Mouse (Mus musculus): ENCODE measurements around the gene Shf. TPM values are rescaled to one million over a fixed set of nuclear protein-coding genes. Genes with fewer than 3 reads are reported as not detected.

The Shf gene
- polyA plus RNA-seq, 1 experiment from 2014 or later = 8.6 TPM

- 88% methylated on average over 6 of the region's 6 CpGs for WGBS
- Histone ChIP-seq H3K4me2 (ENCODE audit: low read depth, low read length) (no peak overlapping the region), H3K9me3 (replicated peaks; ENCODE audit: control insufficient read depth, low read length) (no peaks in the 10 kb centered on the region), H3K4me3 (ENCODE audit: low read depth, low read length) (no peak overlapping the region), H3K9ac (replicated peaks; ENCODE audit: low read length) (no peak overlapping the region), H3K27ac (replicated peaks; ENCODE audit: low read depth, low read length) (no peak overlapping the region), H3K27me3 (ENCODE audit: control insufficient read depth, insufficient read depth, low read length) (no peaks in the 10 kb centered on the region), H3K4me1 (ENCODE audit: control insufficient read depth, insufficient read depth, low read length) (no peaks in the 10 kb centered on the region), H3K36me3 (replicated peaks; ENCODE audit: control insufficient read depth, insufficient read depth, low read depth, low read length) (no peaks in the 10 kb centered on the region; the same call in 1 of the 2 replicates)
- no peak for ATAC-seq (replicated peaks; ENCODE audit: insufficient number of reproducible peaks, low FRiP score, low TSS enrichment, low read depth)
- DNase-seq (ENCODE audit: low spot score) = no peak
Measured at GRCm38 (mm10) chr2:122361181-122361580, 7.8 kb downstream of the Shf start.

- ATAC-seq (replicated peaks; ENCODE audit: insufficient number of reproducible peaks, low FRiP score, low TSS enrichment, low read depth) = no peak
- Histone ChIP-seq H3K4me3 (ENCODE audit: low read depth, low read length) (no peak overlapping the region), H3K4me2 (ENCODE audit: low read depth, low read length) (no peak overlapping the region), H3K27ac (replicated peaks; ENCODE audit: low read depth, low read length) (no peak overlapping the region), H3K9me3 (replicated peaks; ENCODE audit: control insufficient read depth, low read length) (no peaks in the 10 kb centered on the region), H3K9ac (replicated peaks; ENCODE audit: low read length) (no peak overlapping the region), H3K27me3 (ENCODE audit: control insufficient read depth, insufficient read depth, low read length) (no peaks in the 10 kb centered on the region), H3K4me1 (ENCODE audit: control insufficient read depth, insufficient read depth, low read length) (no peaks in the 10 kb centered on the region), H3K36me3 (replicated peaks; ENCODE audit: control insufficient read depth, insufficient read depth, low read depth, low read length) (no peaks in the 10 kb centered on the region; the same call in 1 of the 2 replicates)
- DNase-seq (ENCODE audit: low spot score) = no peak
- 48% methylated on average over 6 of the region's 6 CpGs for WGBS
Measured at GRCm38 (mm10) chr2:122360310-122360709, 8.7 kb downstream of the Shf start.

GRCm38 (mm10) chr2:122356187-122356586, 12.8 kb downstream of the Shf start:
- Histone ChIP-seq H3K27me3 (ENCODE audit: control insufficient read depth, insufficient read depth, low read length) (no peaks in the 10 kb centered on the region), H3K4me3 (ENCODE audit: low read depth, low read length) (no peak overlapping the region), H3K36me3 (replicated peaks; ENCODE audit: control insufficient read depth, insufficient read depth, low read depth, low read length) (no peaks in the 10 kb centered on the region), H3K4me1 (ENCODE audit: control insufficient read depth, insufficient read depth, low read length) (no peaks in the 10 kb centered on the region), H3K4me2 (ENCODE audit: low read depth, low read length) (no peak overlapping the region), H3K9ac (replicated peaks; ENCODE audit: low read length) (no peak overlapping the region), H3K27ac (replicated peaks; ENCODE audit: low read depth, low read length) (no peak overlapping the region), H3K9me3 (replicated peaks; ENCODE audit: control insufficient read depth, low read length) (no peaks in the 10 kb centered on the region)
- WGBS = 72% methylated on average over 3 of the region's 3 CpGs
- DNase-seq (ENCODE audit: low spot score) = no peak
- ATAC-seq (replicated peaks; ENCODE audit: insufficient number of reproducible peaks, low FRiP score, low TSS enrichment, low read depth) = no peak

- H3K4me3 ChIP-seq (ENCODE audit: low read depth, low read length) = no peak overlapping the region
- H3K9ac ChIP-seq (replicated peaks; ENCODE audit: low read length) = no peak overlapping the region
- H3K27ac ChIP-seq (replicated peaks; ENCODE audit: low read depth, low read length) = no peak overlapping the region
- no peaks in the 10 kb centered on the region for H3K9me3 ChIP-seq (replicated peaks; ENCODE audit: control insufficient read depth, low read length)
- no peaks in the 10 kb centered on the region for H3K27me3 ChIP-seq (ENCODE audit: control insufficient read depth, insufficient read depth, low read length)
- WGBS = 84% methylated on average over 5 of the region's 5 CpGs
- no peaks in the 10 kb centered on the region for H3K36me3 ChIP-seq (replicated peaks; ENCODE audit: control insufficient read depth, insufficient read depth, low read depth, low read length)
- H3K4me1 ChIP-seq (ENCODE audit: control insufficient read depth, insufficient read depth, low read length) = no peaks in the 10 kb centered on the region
- ATAC-seq (replicated peaks; ENCODE audit: insufficient number of reproducible peaks, low FRiP score, low TSS enrichment, low read depth) (no peak), DNase-seq (ENCODE audit: low spot score) (no peak)
- H3K4me2 ChIP-seq (ENCODE audit: low read depth, low read length) = no peak overlapping the region
Measured at GRCm38 (mm10) chr2:122355389-122355788, 13.6 kb downstream of the Shf start.

- H3K27me3 ChIP-seq (ENCODE audit: control insufficient read depth, insufficient read depth, low read length) = no peaks in the 10 kb centered on the region
- H3K4me1 ChIP-seq (ENCODE audit: control insufficient read depth, insufficient read depth, low read length) = no peaks in the 10 kb centered on the region
- no peaks in the 10 kb centered on the region for H3K9me3 ChIP-seq (replicated peaks; ENCODE audit: control insufficient read depth, low read length)
- no peak overlapping the region for H3K4me2 ChIP-seq (ENCODE audit: low read depth, low read length)
- no peak overlapping the region for H3K4me3 ChIP-seq (ENCODE audit: low read depth, low read length)
- DNase-seq (ENCODE audit: low spot score) (no peak), ATAC-seq (replicated peaks; ENCODE audit: insufficient number of reproducible peaks, low FRiP score, low TSS enrichment, low read depth) (no peak)
- H3K27ac ChIP-seq (replicated peaks; ENCODE audit: low read depth, low read length) = no peak overlapping the region; the same call in 1 of the 2 replicates
- 71% methylated on average over 12 of the region's 12 CpGs for WGBS
- no peaks in the 10 kb centered on the region for H3K36me3 ChIP-seq (replicated peaks; ENCODE audit: control insufficient read depth, insufficient read depth, low read depth, low read length)
- no peak overlapping the region for H3K9ac ChIP-seq (replicated peaks; ENCODE audit: low read length)
Measured at GRCm38 (mm10) chr2:122354191-122354929, 14.6 kb downstream of the Shf start.

GRCm38 (mm10) chr2:122353765-122354164, 15.2 kb downstream of the Shf start:
- Histone ChIP-seq H3K27me3 (ENCODE audit: control insufficient read depth, insufficient read depth, low read length) (no peaks in the 10 kb centered on the region), H3K36me3 (replicated peaks; ENCODE audit: control insufficient read depth, insufficient read depth, low read depth, low read length) (no peaks in the 10 kb centered on the region), H3K9ac (replicated peaks; ENCODE audit: low read length) (no peak overlapping the region), H3K4me3 (ENCODE audit: low read depth, low read length) (no peak overlapping the region), H3K4me1 (ENCODE audit: control insufficient read depth, insufficient read depth, low read length) (peaks cover 2% of the 10 kb centered on the region; the same call in 1 of the 2 replicates), H3K27ac (replicated peaks; ENCODE audit: low read depth, low read length) (no peak overlapping the region; the same call in 1 of the 2 replicates), H3K9me3 (replicated peaks; ENCODE audit: control insufficient read depth, low read length) (no peaks in the 10 kb centered on the region), H3K4me2 (ENCODE audit: low read depth, low read length) (no peak overlapping the region)
- no peak for ATAC-seq (replicated peaks; ENCODE audit: insufficient number of reproducible peaks, low FRiP score, low TSS enrichment, low read depth)
- DNase-seq (ENCODE audit: low spot score) = no peak
- WGBS = 84% methylated on average over 8 of the region's 8 CpGs

- peaks cover 2% of the 10 kb centered on the region; the same call in 1 of the 2 replicates for H3K4me1 ChIP-seq (ENCODE audit: control insufficient read depth, insufficient read depth, low read length)
- H3K27ac ChIP-seq (replicated peaks; ENCODE audit: low read depth, low read length) = no peak overlapping the region
- WGBS = 81% methylated on average over 6 of the region's 6 CpGs
- H3K36me3 ChIP-seq (replicated peaks; ENCODE audit: control insufficient read depth, insufficient read depth, low read depth, low read length) = no peaks in the 10 kb centered on the region
- DNase-seq (ENCODE audit: low spot score) (no peak), ATAC-seq (replicated peaks; ENCODE audit: insufficient number of reproducible peaks, low FRiP score, low TSS enrichment, low read depth) (no peak)
- H3K4me2 ChIP-seq (ENCODE audit: low read depth, low read length) = no peak overlapping the region
- H3K4me3 ChIP-seq (ENCODE audit: low read depth, low read length) = no peak overlapping the region
- no peaks in the 10 kb centered on the region for H3K27me3 ChIP-seq (ENCODE audit: control insufficient read depth, insufficient read depth, low read length)
- no peaks in the 10 kb centered on the region for H3K9me3 ChIP-seq (replicated peaks; ENCODE audit: control insufficient read depth, low read length)
- H3K9ac ChIP-seq (replicated peaks; ENCODE audit: low read length) = no peak overlapping the region
Measured at GRCm38 (mm10) chr2:122352992-122353391, 16.0 kb downstream of the Shf start.

- Histone ChIP-seq H3K9ac (replicated peaks; ENCODE audit: low read length) (no peak overlapping the region), H3K27ac (replicated peaks; ENCODE audit: low read depth, low read length) (no peak overlapping the region), H3K4me2 (ENCODE audit: low read depth, low read length) (no peak overlapping the region), H3K36me3 (replicated peaks; ENCODE audit: control insufficient read depth, insufficient read depth, low read depth, low read length) (no peaks in the 10 kb centered on the region), H3K27me3 (ENCODE audit: control insufficient read depth, insufficient read depth, low read length) (no peaks in the 10 kb centered on the region), H3K4me1 (ENCODE audit: control insufficient read depth, insufficient read depth, low read length) (peaks cover 2% of the 10 kb centered on the region; the same call in 1 of the 2 replicates), H3K4me3 (ENCODE audit: low read depth, low read length) (no peak overlapping the region), H3K9me3 (replicated peaks; ENCODE audit: control insufficient read depth, low read length) (no peaks in the 10 kb centered on the region)
- WGBS = 57% methylated on average over 4 of the region's 4 CpGs
- no peak for DNase-seq (ENCODE audit: low spot score)
- ATAC-seq (replicated peaks; ENCODE audit: insufficient number of reproducible peaks, low FRiP score, low TSS enrichment, low read depth) = no peak
Measured at GRCm38 (mm10) chr2:122351931-122352329, 17.0 kb downstream of the Shf start.
